Mouse (Mus musculus): Measurements from ENCODE around the gene Cdk19. TPM values are rescaled to one million over a fixed set of nuclear protein-coding genes. Genes with fewer than 3 reads are reported as not detected.
"Not testable (repeated sequence)": the region's sequence is repeated elsewhere in the genome, so short reads cannot be mapped to it uniquely, and the experiment has no call there.

Cdk19 gene
- polyA plus RNA-seq, 1 experiment from 2014 or later = 11.1 TPM

- Histone ChIP-seq H3K4me2 (replicated peaks; ENCODE audit: low read depth, low read length) (no peak overlapping the region), H3K9ac (replicated peaks; ENCODE audit: low read depth, low read length) (no peak overlapping the region), H3K27me3 (ENCODE audit: control insufficient read depth, insufficient read depth, low read length) (no peaks in the 10 kb centered on the region), H3K27ac (ENCODE audit: low read length) (no peak overlapping the region), H3K9me3 (ENCODE audit: control insufficient read depth, low read depth, low read length) (no peaks in the 10 kb centered on the region), H3K36me3 (ENCODE audit: control insufficient read depth, insufficient read depth, low read length) (no peaks in the 10 kb centered on the region), H3K4me3 (ENCODE audit: low read depth, low read length) (no peak overlapping the region), H3K4me1 (ENCODE audit: control insufficient read depth, insufficient read depth, low read length) (peaks cover 7% of the 10 kb centered on the region; the same call in 1 of the 2 replicates)
- no peak for ATAC-seq (ENCODE audit: insufficient number of reproducible peaks, insufficient read depth, low FRiP score, low read depth)
- 62% methylated on average over 9 of the region's 9 CpGs for whole genome bisulfite sequencing
Observed at GRCm38 (mm10) chr10:40525616-40526155, 186.3 kb downstream of the Cdk19 start.

GRCm38 (mm10) chr10:40526301-40526761 is 187.0 kb downstream of the Cdk19 start:
- no peaks in the 10 kb centered on the region for H3K27me3 ChIP-seq (ENCODE audit: control insufficient read depth, insufficient read depth, low read length)
- H3K4me2 ChIP-seq (replicated peaks; ENCODE audit: low read depth, low read length) = no peak overlapping the region
- 71% methylated on average over 8 of the region's 8 CpGs for WGBS
- H3K27ac ChIP-seq (ENCODE audit: low read length) = no peak overlapping the region
- no peak for ATAC-seq (ENCODE audit: insufficient number of reproducible peaks, insufficient read depth, low FRiP score, low read depth)
- no peaks in the 10 kb centered on the region for H3K36me3 ChIP-seq (ENCODE audit: control insufficient read depth, insufficient read depth, low read length)
- H3K4me1 ChIP-seq (ENCODE audit: control insufficient read depth, insufficient read depth, low read length) = peaks cover 7% of the 10 kb centered on the region; the same call in 1 of the 2 replicates
- H3K9me3 ChIP-seq (ENCODE audit: control insufficient read depth, low read depth, low read length) = no peaks in the 10 kb centered on the region
- no peak overlapping the region for H3K9ac ChIP-seq (replicated peaks; ENCODE audit: low read depth, low read length)
- H3K4me3 ChIP-seq (ENCODE audit: low read depth, low read length) = no peak overlapping the region

- Histone ChIP-seq H3K4me3 (ENCODE audit: low read depth, low read length) (no peak overlapping the region), H3K4me1 (ENCODE audit: control insufficient read depth, insufficient read depth, low read length) (peaks cover 7% of the 10 kb centered on the region; the same call in 1 of the 2 replicates), H3K9ac (replicated peaks; ENCODE audit: low read depth, low read length) (no peak overlapping the region), H3K27ac (ENCODE audit: low read length) (no peak overlapping the region), H3K9me3 (ENCODE audit: control insufficient read depth, low read depth, low read length) (no peaks in the 10 kb centered on the region), H3K4me2 (replicated peaks; ENCODE audit: low read depth, low read length) (no peak overlapping the region), H3K27me3 (ENCODE audit: control insufficient read depth, insufficient read depth, low read length) (no peaks in the 10 kb centered on the region), H3K36me3 (ENCODE audit: control insufficient read depth, insufficient read depth, low read length) (no peaks in the 10 kb centered on the region)
- no peak for ATAC-seq (ENCODE audit: insufficient number of reproducible peaks, insufficient read depth, low FRiP score, low read depth)
- WGBS = 76% methylated on average over 3 of the region's 3 CpGs
Observed at GRCm38 (mm10) chr10:40526986-40527385, 187.6 kb downstream of the Cdk19 start.

- H3K4me1 ChIP-seq (ENCODE audit: control insufficient read depth, insufficient read depth, low read length) = peaks cover 7% of the 10 kb centered on the region; the same call in 1 of the 2 replicates
- 48% methylated on average over 8 of the region's 8 CpGs for WGBS
- ATAC-seq (ENCODE audit: insufficient number of reproducible peaks, insufficient read depth, low FRiP score, low read depth) = no peak
- H3K36me3 ChIP-seq (ENCODE audit: control insufficient read depth, insufficient read depth, low read length) = no peaks in the 10 kb centered on the region
- no peaks in the 10 kb centered on the region for H3K9me3 ChIP-seq (ENCODE audit: control insufficient read depth, low read depth, low read length)
- H3K9ac ChIP-seq (replicated peaks; ENCODE audit: low read depth, low read length) = no peak overlapping the region
- no peak overlapping the region for H3K4me2 ChIP-seq (replicated peaks; ENCODE audit: low read depth, low read length)
- no peak overlapping the region for H3K4me3 ChIP-seq (ENCODE audit: low read depth, low read length)
- H3K27ac ChIP-seq (ENCODE audit: low read length) = no peak overlapping the region
- no peaks in the 10 kb centered on the region for H3K27me3 ChIP-seq (ENCODE audit: control insufficient read depth, insufficient read depth, low read length)
Observed at GRCm38 (mm10) chr10:40527573-40527972, 188.2 kb downstream of the Cdk19 start.

- Histone ChIP-seq H3K27me3 (ENCODE audit: control insufficient read depth, insufficient read depth, low read length) (no peaks in the 10 kb centered on the region), H3K9ac (replicated peaks; ENCODE audit: low read depth, low read length) (no peak overlapping the region), H3K4me1 (ENCODE audit: control insufficient read depth, insufficient read depth, low read length) (no peaks in the 10 kb centered on the region), H3K4me2 (replicated peaks; ENCODE audit: low read depth, low read length) (no peak overlapping the region), H3K9me3 (ENCODE audit: control insufficient read depth, low read depth, low read length) (peaks cover 4% of the 10 kb centered on the region; the same call in 1 of the 2 replicates), H3K4me3 (ENCODE audit: low read depth, low read length) (no peak overlapping the region), H3K36me3 (ENCODE audit: control insufficient read depth, insufficient read depth, low read length) (no peaks in the 10 kb centered on the region), H3K27ac (ENCODE audit: low read length) (no peak overlapping the region)
- WGBS = 73% methylated on average over 8 of the region's 10 CpGs
- no peak for ATAC-seq (ENCODE audit: insufficient number of reproducible peaks, insufficient read depth, low FRiP score, low read depth)
Observed at GRCm38 (mm10) chr10:40528668-40529067, 189.3 kb downstream of the Cdk19 start.

- 58% methylated on average over 6 of the region's 6 CpGs for WGBS
- no peak overlapping the region for H3K4me3 ChIP-seq (ENCODE audit: low read depth, low read length)
- H3K36me3 ChIP-seq (ENCODE audit: control insufficient read depth, insufficient read depth, low read length) = no peaks in the 10 kb centered on the region
- H3K4me2 ChIP-seq (replicated peaks; ENCODE audit: low read depth, low read length) = no peak overlapping the region
- no peak overlapping the region for H3K9ac ChIP-seq (replicated peaks; ENCODE audit: low read depth, low read length)
- H3K27ac ChIP-seq (ENCODE audit: low read length) = no peak overlapping the region
- H3K27me3 ChIP-seq (ENCODE audit: control insufficient read depth, insufficient read depth, low read length) = no peaks in the 10 kb centered on the region
- peaks cover 4% of the 10 kb centered on the region; the same call in 1 of the 2 replicates for H3K9me3 ChIP-seq (ENCODE audit: control insufficient read depth, low read depth, low read length)
- ATAC-seq (ENCODE audit: insufficient number of reproducible peaks, insufficient read depth, low FRiP score, low read depth) = no peak
- no peaks in the 10 kb centered on the region for H3K4me1 ChIP-seq (ENCODE audit: control insufficient read depth, insufficient read depth, low read length)
Observed at GRCm38 (mm10) chr10:40529617-40530016, 190.3 kb downstream of the Cdk19 start.

GRCm38 (mm10) chr10:40530661-40531060 is 191.3 kb downstream of the Cdk19 start:
- WGBS = 77% methylated on average over 3 of the region's 3 CpGs
- no peak overlapping the region for H3K9ac ChIP-seq (replicated peaks; ENCODE audit: low read depth, low read length)
- no peak overlapping the region for H3K4me3 ChIP-seq (ENCODE audit: low read depth, low read length)
- no peaks in the 10 kb centered on the region for H3K4me1 ChIP-seq (ENCODE audit: control insufficient read depth, insufficient read depth, low read length)
- H3K27me3 ChIP-seq (ENCODE audit: control insufficient read depth, insufficient read depth, low read length) = no peaks in the 10 kb centered on the region
- no peak for ATAC-seq (ENCODE audit: insufficient number of reproducible peaks, insufficient read depth, low FRiP score, low read depth)
- H3K36me3 ChIP-seq (ENCODE audit: control insufficient read depth, insufficient read depth, low read length) = no peaks in the 10 kb centered on the region
- H3K9me3 ChIP-seq (ENCODE audit: control insufficient read depth, low read depth, low read length) = peaks cover 4% of the 10 kb centered on the region; the same call in 1 of the 2 replicates
- H3K4me2 ChIP-seq (replicated peaks; ENCODE audit: low read depth, low read length) = no peak overlapping the region
- H3K27ac ChIP-seq (ENCODE audit: low read length) = no peak overlapping the region

GRCm38 (mm10) chr10:40532586-40532985 is 193.2 kb downstream of the Cdk19 start:
- H3K4me1 ChIP-seq (ENCODE audit: control insufficient read depth, insufficient read depth, low read length); H3K9ac ChIP-seq (replicated peaks; ENCODE audit: low read depth, low read length); H3K27ac ChIP-seq (ENCODE audit: low read length); H3K27me3 ChIP-seq (ENCODE audit: control insufficient read depth, insufficient read depth, low read length); H3K9me3 ChIP-seq (ENCODE audit: control insufficient read depth, low read depth, low read length); ATAC-seq (ENCODE audit: insufficient number of reproducible peaks, insufficient read depth, low FRiP score, low read depth); H3K4me3 ChIP-seq (ENCODE audit: low read depth, low read length); H3K36me3 ChIP-seq (ENCODE audit: control insufficient read depth, insufficient read depth, low read length); H3K4me2 ChIP-seq (replicated peaks; ENCODE audit: low read depth, low read length): not testable (repeated sequence)
- 94% methylated on average over 4 of the region's 4 CpGs for WGBS

Data from stomach, embryonic 14.5 days (tissue).